Mouse (Mus musculus) Patski (cell line): ENCODE results near the gene Gm10401. TPM values are rescaled to one million over a fixed set of nuclear protein-coding genes. Genes with fewer than 3 reads are reported as not detected.

Experiments used
- ATAC-seq: fragments of 100-300 bp; one replicate; pipeline ENCODE4 v1.8.0; 2021
- CTCF ChIA-PET: fragments of 350-600 bp; sonication (Branson Sonifier 250); formaldehyde crosslinking; loops from one replicate; lab custom pipeline; 2022; ENCODE audit warnings: inconsistent platforms; lab: Charles Lee
- POLR2A ChIA-PET: fragments of 350-600 bp; sonication (Branson Sonifier 250); formaldehyde crosslinking; loops from one replicate; lab custom pipeline; 2022; ENCODE audit warnings: antibody characterized with exemption, inconsistent platforms; lab: Charles Lee
- DNase-seq: peaks from one replicate; pipeline ENCODE4 v3.0.0-alpha.2; 2011; ENCODE audit warnings: low read depth, low spot score
- H3K27me3 ChIP-seq: fragments of 371-371 bp; one replicate; pipeline ENCODE4 v1.5.1; 2021
- CTCF ChIP-seq: fragments of 100-300 bp; IDR thresholded peaks from one replicate; pipeline ENCODE4 v1.5.1; 2021
- in situ Hi-C: fragments of 300-500 bp; cut with MboI; formaldehyde crosslinking; loops from 3 replicates; pipeline ENCODE4 v1.11.1; 2018; ENCODE audit warnings: low pct_unique_long_range_greater_than_20kb, mixed read lengths
- polyA plus RNA-seq: library from polyadenylated mRNA; unstranded; gene quantifications from one replicate; pipeline ENCODE4 v1.2.3, GENCODE M21; 2021

Gene Gm10401
- polyA plus RNA-seq: not detected

DNA sequence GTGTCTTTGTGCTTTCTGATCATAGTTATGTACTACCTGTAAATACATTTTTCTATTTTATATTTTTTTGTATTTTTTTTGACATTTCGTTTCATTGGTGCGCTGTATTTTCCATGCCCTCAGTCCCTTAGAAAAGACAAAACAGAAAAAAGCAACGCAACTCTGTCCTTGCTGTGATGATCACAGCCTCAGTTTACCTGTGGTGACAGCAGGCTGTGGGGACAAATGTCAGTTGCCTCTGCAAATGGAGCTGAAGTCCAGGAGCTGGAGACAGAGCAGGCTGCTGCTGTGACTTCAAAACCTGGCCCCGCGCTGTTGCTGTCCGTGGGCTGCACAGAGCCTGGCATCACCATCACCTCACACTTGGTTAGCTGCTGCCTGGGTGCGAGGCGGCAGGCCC is at the start of gene Gm10401:
Gm10401 (minus strand) TSS at position 101 of the 400 bp plus-strand sequence.
- in situ Hi-C loops: no loop called here
- ChIA-PET CTCF (interaction anchor here (0.9 to 1.7 kb wide), 4 partner anchors 8 to 119 kb away, joined by 3 to 5 read pairs (median 4); no protein-coding TSS in a partner anchor), POLR2A (interaction anchor here (0.6 to 0.9 kb wide), 2 partner anchors 10 to 12 kb away, joined by 3 read pairs; no protein-coding TSS in a partner anchor)
- no peak for TF ChIP-seq CTCF
- H3K27me3 ChIP-seq: no peaks in the 10 kb centered on the region
- DNase-seq (no peak), ATAC-seq (no peak)

DNA sequence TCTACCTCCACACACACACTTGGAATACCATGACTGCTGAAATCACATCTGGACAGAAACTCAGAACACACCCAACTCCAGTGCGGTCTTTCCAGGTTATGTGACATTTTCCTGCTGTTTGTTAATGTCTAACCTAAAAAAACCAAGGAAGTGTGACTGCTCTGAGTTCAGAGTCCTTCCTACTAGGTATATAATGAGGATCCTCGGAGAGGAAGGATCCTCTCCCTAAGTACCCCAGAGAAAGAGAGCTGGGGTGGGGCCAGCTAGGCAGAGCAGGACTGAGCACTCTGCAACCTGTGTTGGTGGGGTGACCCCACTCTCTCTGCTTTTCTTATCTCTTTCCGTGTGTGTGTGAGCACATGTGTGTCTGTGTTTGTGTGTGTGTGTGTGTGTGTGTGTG is 49.3 kb upstream of the Gm10401 start:
- ChIA-PET POLR2A (no interaction called here), CTCF (interaction anchor here (5.1 kb wide), 1 partner anchor 22 kb away, joined by 14 read pairs; no protein-coding TSS in a partner anchor)
- TF ChIP-seq CTCF: no peak
- no peak for ATAC-seq
- no peak for DNase-seq
- no peaks in the 10 kb centered on the region for H3K27me3 ChIP-seq
- in situ Hi-C loops: no loop called here

DNA sequence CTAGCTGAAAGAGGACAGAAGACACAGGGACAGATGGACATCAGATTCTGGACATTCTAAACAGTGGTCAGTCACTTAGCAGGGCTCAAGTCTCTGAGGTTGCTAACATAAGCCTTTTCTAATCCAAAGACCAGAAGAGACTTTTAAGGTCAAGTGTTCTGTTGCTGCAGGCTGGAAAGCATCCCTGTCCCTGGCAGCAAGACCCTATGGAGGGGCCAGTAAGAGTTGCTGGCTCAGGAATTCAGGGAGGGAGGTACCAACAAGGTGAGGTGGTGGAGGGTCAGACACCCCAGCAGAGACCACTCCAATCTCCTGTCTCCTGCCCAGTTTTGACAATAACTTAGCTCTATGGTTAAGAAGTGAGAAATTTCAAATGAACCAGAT is 48.6 kb upstream of the Gm10401 start:
- in situ Hi-C loops: no loop called here
- TF ChIP-seq CTCF: no peak
- ATAC-seq: no peak
- ChIA-PET CTCF (interaction anchor here (2.1 to 5.1 kb wide), 2 partner anchors 22 to 168 kb away, joined by 6 to 14 read pairs; no protein-coding TSS in a partner anchor), POLR2A (no interaction called here)
- DNase-seq: no peak
- no peaks in the 10 kb centered on the region for H3K27me3 ChIP-seq

DNA sequence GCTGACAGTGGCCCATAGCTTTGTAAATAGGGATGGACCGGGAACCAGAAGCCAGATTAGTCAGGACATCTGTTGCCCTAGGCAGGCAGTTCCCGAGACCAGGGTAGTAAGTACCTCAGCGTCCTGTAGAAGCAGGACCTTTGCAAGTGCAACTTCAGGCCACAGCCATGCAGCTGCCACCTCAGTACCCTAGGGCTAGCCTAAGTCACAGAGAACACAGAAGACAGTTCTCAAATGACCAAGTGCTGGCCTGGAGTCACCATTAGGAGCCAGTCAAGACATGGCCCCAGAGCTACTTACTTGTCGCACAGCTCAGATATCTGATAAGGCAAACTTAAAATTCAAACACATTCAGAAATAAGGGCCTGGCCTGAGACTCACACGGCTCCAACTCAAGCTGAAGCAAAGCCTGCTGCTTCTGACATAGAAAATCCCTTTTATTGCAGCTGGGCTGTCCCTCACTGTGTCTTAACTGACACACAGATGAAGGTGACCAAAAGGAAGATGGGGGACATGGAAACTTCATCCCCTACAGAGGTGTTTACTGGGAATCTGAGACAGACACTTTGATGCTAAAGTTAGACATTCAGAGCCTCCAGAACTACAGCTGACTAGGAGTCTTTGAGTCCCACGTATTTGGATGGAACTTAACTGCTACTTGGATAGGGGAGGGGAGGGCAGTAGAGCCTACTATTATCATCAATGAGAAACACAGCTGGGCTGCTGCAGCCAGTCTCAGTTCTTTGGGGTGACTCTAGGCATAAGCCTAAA is 48.1 kb upstream of the Gm10401 start:
- in situ Hi-C loops: no loop called here
- DNase-seq (no peak), ATAC-seq (no peak)
- H3K27me3 ChIP-seq: no peaks in the 10 kb centered on the region
- ChIA-PET POLR2A (interaction anchor here (1.1 kb wide), 1 partner anchor 12 kb away, joined by 3 read pairs; no protein-coding TSS in a partner anchor), CTCF (interaction anchor here (1.3 to 5.1 kb wide), 4 partner anchors 8 to 167 kb away, joined by 3 to 14 read pairs (median 5); no protein-coding TSS in a partner anchor)
- TF ChIP-seq CTCF: no peak

DNA sequence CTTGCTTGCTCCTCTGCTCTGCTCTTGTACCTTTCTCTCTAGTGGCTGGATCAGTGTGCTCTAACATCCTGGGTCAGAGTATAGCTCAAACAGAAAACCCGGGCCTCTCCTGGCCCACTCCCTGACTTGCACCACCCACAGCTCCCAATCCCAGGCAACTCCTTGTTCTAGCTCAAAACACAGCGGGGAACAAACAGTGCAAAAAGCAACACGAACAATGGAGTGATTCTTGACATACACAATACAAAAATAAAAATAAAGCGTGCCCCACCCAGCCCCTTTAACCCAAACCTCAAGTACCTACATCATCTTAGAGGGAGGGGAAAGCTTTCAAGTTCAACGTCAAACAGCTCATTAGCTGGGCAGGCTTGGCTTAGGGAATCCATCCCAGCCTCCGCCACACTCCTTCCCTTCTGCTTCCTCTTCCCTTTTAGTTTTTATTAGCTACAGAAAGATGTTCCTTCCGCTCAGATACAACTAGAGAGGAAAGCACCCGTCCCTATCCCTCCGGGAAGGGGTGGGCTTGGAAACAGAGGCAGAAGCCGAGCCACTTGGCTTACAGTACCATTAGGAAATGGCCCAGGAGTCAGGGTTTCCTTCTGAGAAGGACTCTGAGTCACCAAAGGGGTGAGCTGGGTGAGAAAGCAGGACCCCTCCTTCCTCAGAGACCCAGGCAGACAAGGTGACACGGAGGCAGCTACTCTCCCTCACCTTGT is 47.3 kb upstream of the Gm10401 start:
- in situ Hi-C loops: no loop called here
- POLR2A ChIA-PET: interaction anchor here (1.1 kb wide), 1 partner anchor 11 kb away, joined by 3 read pairs; no protein-coding TSS in a partner anchor
- no peaks in the 10 kb centered on the region for H3K27me3 ChIP-seq
- no peak for TF ChIP-seq CTCF
- ATAC-seq: no peak
- DNase-seq: no peak
- CTCF ChIA-PET: interaction anchor here (1.0 to 5.1 kb wide), 5 partner anchors 8 to 166 kb away, joined by 3 to 14 read pairs (median 4); no protein-coding TSS in a partner anchor

DNA sequence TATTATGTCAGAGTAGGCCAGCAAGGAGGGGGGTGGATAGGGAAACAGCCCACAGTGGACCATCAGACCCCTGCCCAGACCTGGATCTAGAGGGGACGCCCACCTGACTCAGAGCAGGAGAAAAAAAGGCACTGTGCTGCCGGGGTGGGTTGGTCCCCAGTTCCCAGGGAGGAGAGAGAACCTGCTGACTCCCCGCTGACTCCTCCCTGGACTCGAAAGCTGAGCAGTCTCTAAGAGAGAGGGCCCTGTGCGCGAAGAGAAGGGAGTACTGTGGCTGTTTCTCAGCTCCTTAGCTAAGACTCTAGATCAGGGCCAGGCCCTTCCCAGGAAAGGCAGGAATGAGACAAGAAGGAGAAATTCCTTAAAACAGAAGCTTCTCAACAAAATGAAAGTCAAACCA is 46.4 kb upstream of the Gm10401 start:
- DNase-seq (no peak), ATAC-seq (no peak)
- no peak for TF ChIP-seq CTCF
- ChIA-PET CTCF (interaction anchor here (1.0 to 5.1 kb wide), 4 partner anchors 9 to 165 kb away, joined by 3 to 14 read pairs (median 4); no protein-coding TSS in a partner anchor), POLR2A (interaction anchor here (2.1 kb wide), 1 partner anchor 8 kb away, joined by 6 read pairs; no protein-coding TSS in a partner anchor)
- no peaks in the 10 kb centered on the region for H3K27me3 ChIP-seq
- in situ Hi-C loops: no loop called here

DNA sequence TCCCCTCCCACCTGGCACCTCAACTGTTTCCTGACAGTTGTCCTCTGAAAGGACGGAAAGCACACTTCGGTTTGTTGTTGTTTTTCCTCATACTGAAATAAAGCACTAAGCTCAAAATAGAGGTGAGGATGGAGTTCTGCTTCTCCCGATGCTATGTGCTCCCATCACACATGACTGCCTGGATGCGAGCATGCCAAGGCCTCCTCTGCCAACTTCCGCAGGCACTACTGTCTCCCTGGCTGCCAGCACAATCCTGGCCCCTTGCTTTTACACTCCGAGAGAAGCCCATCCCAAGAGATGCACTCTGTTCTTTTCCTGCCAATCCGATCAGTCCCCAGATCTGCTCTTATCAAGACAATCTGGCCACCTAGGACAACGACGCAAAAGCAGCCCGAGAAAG is 45.5 kb upstream of the Gm10401 start:
- H3K27me3 ChIP-seq: no peaks in the 10 kb centered on the region
- DNase-seq: no peak
- ChIA-PET POLR2A (interaction anchor here (2.1 kb wide), 1 partner anchor 8 kb away, joined by 6 read pairs; no protein-coding TSS in a partner anchor), CTCF (interaction anchor here (5.1 kb wide), 1 partner anchor 18 kb away, joined by 14 read pairs; no protein-coding TSS in a partner anchor)
- ATAC-seq: no peak
- in situ Hi-C loops: no loop called here
- TF ChIP-seq CTCF: no peak

DNA sequence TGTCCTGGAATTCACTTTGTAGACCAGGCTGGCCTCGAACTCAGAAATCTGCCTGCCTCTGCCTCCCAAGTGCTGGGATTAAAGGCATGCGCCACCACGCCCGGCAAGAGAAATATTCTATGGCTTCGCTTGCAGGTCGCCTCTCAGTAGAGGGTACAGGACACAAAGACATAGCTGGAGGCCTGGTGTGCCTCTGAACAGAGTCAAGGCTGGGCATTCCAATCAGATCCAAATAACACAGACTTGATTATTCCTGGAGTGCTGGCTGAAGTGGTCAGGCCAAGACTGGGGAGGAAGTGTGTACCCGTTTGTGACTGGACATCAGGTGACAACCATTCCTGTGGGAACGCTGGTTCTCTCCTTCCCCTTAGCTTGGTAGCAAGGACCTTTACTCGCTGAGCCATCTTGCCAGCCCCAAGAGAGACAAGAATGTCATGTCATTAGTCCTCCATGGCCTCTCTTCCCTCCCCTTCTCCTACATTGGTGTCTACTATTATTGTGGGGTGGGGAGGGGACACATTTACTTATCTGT is 44.1 kb upstream of the Gm10401 start:
- ChIA-PET POLR2A (interaction anchor here (2.1 kb wide), 1 partner anchor 10 kb away, joined by 6 read pairs; no protein-coding TSS in a partner anchor), CTCF (interaction anchor here (5.1 kb wide), 1 partner anchor 17 kb away, joined by 14 read pairs; no protein-coding TSS in a partner anchor)
- no peaks in the 10 kb centered on the region for H3K27me3 ChIP-seq
- no peak for TF ChIP-seq CTCF
- no peak for ATAC-seq
- in situ Hi-C loops: no loop called here
- no peak for DNase-seq

DNA sequence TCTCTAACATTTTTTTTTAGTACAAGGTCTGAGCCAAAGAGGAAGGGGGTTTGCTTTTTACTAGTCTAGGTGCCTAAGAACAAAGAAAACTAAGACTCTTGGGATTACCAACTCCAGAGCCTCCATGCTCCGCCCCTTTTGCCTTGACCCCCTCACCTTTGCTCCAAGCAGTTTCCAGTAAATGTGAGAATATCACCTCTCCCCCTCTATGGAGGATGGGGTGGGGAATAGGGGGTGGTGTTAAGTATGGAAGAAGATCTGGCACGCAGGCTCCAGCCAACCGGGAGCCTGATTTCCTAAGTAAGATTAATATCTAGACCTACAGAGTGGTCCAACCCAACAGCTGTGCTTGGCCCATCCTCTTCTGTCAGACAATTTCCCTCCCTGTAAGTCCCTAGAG is 42.6 kb upstream of the Gm10401 start:
- POLR2A ChIA-PET: no interaction called here
- CTCF ChIA-PET: no interaction called here
- no peaks in the 10 kb centered on the region for H3K27me3 ChIP-seq
- DNase-seq: no peak
- in situ Hi-C loops: no loop called here
- ATAC-seq: no peak
- TF ChIP-seq CTCF: no peak

DNA sequence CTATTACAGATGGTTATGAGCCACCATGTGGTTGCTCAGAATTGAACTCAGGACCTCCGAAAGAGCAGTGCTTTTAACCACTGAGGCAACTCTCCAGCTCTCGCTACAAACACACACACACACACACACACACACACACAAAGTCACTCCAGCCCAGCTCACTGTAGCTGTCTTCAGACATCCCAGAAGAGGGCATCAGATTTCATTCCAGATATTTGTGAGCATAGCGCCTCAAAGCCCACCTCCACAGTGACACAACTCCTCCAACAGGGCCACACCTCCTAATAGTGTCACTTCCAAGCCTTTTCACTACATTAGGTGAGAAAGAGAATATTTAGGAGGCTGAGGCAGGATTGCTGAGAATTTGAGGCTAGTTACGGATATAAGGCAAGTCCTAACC is 41.0 kb upstream of the Gm10401 start:
- DNase-seq (no peak), ATAC-seq (no peak)
- TF ChIP-seq CTCF: no peak
- in situ Hi-C loops: no loop called here
- ChIA-PET POLR2A (no interaction called here), CTCF (no interaction called here)
- H3K27me3 ChIP-seq: no peaks in the 10 kb centered on the region
